Mouse (Mus musculus) testis, adult 10 weeks (tissue): ENCODE results near the gene Lrp10. TPM values are rescaled to one million over a fixed set of nuclear protein-coding genes. Genes with fewer than 3 reads are reported as not detected.

Experiments used
- polyA plus RNA-seq: library from polyadenylated mRNA; stranded (reverse); fragments of 350-450 nt; fragmentation: Illumina TruSeq; extraction: RNeasy Lipid Tissue Mini Kit (QIAGEN cat#74804); gene quantifications from one replicate; pipeline ENCODE4 v1.2.3, GENCODE M21; 2014; ENCODE audit warnings: low read depth, low replicate concordance

The Lrp10 gene
- polyA plus RNA-seq, result 0.66 TPM

DNA sequence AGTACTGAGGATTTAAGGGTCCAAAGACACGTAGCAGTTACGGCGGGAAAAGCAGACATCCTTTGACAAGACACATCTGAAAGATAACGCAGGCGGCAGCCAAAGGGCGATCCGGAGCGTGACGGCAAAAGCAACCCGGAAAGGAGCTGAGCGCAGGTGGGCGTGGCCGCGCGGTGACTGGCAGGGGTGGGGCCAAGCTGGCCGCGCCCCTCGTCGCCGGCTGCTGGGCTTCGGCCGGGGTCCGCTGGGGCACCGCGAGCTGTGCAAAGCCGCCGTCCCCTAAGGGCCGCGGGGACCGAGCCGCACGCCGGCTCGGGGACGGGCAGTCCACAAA, at the start of gene Lrp10:
TSS of gene Lrp10 (plus strand) at position 179 of the 334 bp plus-strand sequence.

DNA sequence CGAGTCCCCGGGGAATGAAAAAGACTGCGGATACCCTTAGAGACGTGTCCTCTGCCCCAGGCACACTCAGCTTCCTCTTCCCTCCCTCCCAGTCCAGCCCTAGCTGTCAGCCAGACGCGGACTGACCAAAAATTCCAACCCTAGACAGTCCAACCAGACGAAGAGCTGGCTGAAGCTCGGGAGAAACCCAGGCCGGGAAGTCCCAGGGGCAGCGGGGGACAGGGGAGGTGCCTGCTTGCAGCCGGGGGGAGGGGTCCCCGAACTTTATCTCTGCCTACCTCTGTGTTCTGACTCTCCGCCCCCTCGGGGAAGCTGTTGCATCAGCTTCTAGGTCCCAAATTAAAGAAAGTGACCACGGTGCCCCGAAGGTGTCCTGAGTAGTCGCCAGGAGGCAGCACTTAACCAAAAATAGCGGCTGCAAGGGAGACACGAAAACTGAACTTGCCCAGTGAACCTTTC, 46.3 kb upstream of the Lrp10 start, which contains the start of gene Slc7a7:
TSS of gene Slc7a7 (minus strand) at position 158 of the 459 bp plus-strand sequence.

DNA sequence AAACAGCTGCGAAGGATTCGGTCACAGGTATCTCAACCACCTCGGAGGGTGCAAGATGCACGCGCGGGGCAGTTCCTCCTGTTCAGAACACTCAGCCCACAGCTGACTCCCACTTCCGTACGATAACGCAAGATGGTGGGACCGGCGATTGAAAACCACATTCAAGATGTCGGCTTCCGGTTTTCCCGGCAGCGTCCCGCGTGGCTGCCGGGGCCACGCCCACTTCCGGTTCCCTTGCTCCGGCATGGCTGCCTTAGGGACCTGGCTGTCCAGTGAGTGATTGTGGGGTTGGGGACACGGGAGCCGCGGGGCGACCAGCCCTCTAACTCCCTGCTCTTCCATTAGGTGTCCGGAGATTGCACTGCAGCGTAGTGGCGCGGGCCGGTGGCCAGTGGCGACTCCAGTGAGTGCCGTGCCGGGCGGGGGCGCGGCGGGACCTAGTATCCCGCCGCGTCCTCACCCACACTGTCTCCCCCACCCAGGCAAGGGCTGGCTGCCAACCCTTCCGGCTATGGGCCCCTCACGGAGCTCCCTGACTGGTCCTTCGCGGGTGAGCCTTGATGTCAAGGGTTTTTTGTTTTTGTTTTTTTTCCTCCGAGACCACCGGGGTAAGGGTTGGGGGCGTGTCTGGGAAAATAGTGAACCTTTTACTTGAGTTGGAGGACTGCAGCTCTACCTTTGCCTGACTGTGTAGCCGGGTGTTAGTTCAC, 37.1 kb upstream of the Lrp10 start, which contains the start of gene Mrpl52:
TSS of gene Mrpl52 (plus strand) at position 221 of the 710 bp plus-strand sequence.

DNA sequence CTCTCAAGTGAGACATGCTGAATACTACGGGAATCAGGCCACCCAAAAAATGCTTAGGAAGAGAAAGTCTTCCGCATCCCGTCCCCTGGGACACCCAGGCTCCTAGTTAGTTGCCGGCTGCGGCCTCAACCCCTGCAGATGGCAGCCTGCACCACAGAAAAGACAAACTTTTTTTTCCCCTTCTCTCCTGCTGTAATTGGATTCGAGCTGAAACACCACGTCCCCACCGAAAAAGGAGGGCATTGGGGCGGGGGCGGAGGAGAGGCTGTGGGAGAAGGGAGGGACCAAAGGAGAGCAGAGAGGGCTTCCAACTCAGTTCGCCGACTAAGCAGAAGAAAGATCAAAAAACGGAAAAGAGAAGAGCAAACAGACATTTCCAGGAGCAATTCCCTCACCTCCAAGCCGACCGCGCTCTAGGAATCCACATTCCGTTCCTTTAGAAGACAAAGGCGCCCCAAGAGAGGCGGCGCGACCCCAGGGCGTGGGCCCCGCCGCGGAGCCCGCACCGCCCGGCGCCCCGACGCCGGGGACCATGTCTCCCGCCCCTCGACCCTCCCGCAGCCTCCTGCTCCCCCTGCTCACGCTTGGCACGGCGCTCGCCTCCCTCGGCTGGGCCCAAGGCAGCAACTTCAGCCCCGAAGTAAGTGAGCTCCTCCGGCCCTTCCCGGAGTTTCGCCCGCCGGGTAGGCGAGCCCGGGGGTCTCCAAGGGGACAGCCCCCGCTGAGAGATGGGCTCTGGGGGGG, 32.4 kb upstream of the Lrp10 start, which contains the start of gene Mmp14:
TSS of gene Mmp14 (plus strand) at position 279 of the 744 bp plus-strand sequence.

DNA sequence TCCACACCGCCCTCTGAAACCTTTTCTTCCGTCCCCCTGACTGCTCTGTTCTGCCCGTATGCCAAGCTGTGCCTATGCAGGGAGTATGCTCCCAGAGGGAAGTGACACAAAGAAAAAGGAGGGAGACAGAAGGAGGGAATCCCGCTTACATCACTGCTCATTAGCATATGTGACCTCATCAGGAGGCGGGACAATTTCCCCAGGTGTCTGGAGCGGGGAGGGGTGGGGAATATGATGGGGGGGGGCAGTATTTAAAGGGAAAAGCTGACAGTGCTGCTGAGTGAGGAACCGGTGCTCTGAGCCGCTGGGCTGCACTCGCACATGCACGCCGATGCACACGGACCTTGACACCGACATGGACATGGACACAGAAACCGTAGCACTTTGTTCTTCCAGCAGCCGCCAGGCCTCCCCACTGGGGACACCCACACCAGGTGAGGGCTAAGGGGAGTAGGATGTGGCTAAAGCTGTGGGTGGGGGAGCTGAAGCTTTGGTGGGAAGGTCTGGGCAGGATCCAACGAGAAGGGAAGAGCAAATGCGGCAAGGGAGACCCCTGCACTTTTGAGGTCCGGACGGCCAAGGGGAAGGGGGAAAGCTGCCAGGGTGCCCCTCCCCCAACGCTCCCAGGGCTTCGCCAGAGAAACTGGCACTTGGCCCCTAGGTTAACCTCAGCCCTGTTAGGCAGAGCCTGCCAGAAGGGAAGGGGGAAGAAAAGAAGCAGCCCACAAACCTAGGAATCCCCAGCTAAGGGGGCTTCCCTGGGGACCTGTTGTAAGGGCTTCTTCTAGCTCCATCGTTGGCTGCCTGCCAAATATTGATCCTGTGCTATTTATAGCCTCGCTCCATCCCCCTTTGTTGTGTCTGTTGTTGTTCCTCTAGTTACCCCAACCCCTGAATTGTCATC, 12.3 kb downstream of the Lrp10 start, which contains the start of gene Rem2:
TSS of gene Rem2 (plus strand) at position 160 of the 904 bp plus-strand sequence.

Other genes starting within 250 kb of the Lrp10 start
- gene Dad1, start 210.0 kb upstream of the Lrp10 start, polyA plus RNA-seq, result 10.5 TPM
- gene Abhd4, start 209.9 kb upstream of the Lrp10 start, polyA plus RNA-seq, result 51.7 TPM
- not detected for gene Olfr49, start 179.2 kb upstream of the Lrp10 start, polyA plus RNA-seq
- 3.9 TPM for gene Oxa1l, start 103.3 kb upstream of the Lrp10 start, polyA plus RNA-seq
- gene Slc7a7, start 46.4 kb upstream of the Lrp10 start, polyA plus RNA-seq, result 2.4 TPM
- gene Mrpl52, start 37.2 kb upstream of the Lrp10 start, polyA plus RNA-seq, result 27.3 TPM
- 10.9 TPM for gene Mmp14, start 32.5 kb upstream of the Lrp10 start, polyA plus RNA-seq
- 0.32 TPM for gene Rem2, start 12.0 kb downstream of the Lrp10 start, polyA plus RNA-seq
- gene Prmt5, start 53.4 kb downstream of the Lrp10 start, polyA plus RNA-seq, result 40.1 TPM
- 22.2 TPM for gene Haus4, start 90.5 kb downstream of the Lrp10 start, polyA plus RNA-seq
- 6.1 TPM for gene Ajuba, start 113.4 kb downstream of the Lrp10 start, polyA plus RNA-seq
- 0.87 TPM for gene 4931414P19Rik, start 141.9 kb downstream of the Lrp10 start, polyA plus RNA-seq
- 4.2 TPM for gene Psmb5, start 153.9 kb downstream of the Lrp10 start, polyA plus RNA-seq
- gene Psmb11, start 157.3 kb downstream of the Lrp10 start, polyA plus RNA-seq, result not detected
- gene Gm17606, start 176.8 kb downstream of the Lrp10 start, polyA plus RNA-seq, result not detected
- gene Cdh24, start 177.2 kb downstream of the Lrp10 start, polyA plus RNA-seq, result 1.3 TPM
- gene 1700123O20Rik, start 222.1 kb downstream of the Lrp10 start, polyA plus RNA-seq, result 10.9 TPM
- gene Acin1, start 222.8 kb downstream of the Lrp10 start, polyA plus RNA-seq, result 219 TPM
- not detected for gene Gm29776, start 234.7 kb downstream of the Lrp10 start, polyA plus RNA-seq
- gene Cebpe, start 248.0 kb downstream of the Lrp10 start, polyA plus RNA-seq, result not detected